Mouse (Mus musculus) right cerebral cortex, postnatal 25 days (tissue): Measurements from ENCODE around the gene Arhgap23.

ENCODE experiments used
- DNase-seq: peaks from one replicate; pipeline ENCODE4 v3.0.0; 2022

Gene Arhgap23

GRCm38 (mm10) chr11:97435808-97436491 is 20.6 kb downstream of the Arhgap23 start:
- DNase-seq, result no peak

GRCm38 (mm10) chr11:97437745-97438144 is 22.4 kb downstream of the Arhgap23 start:
- DNase-seq, result no peak

- DNase-seq, result no peak
Observed at GRCm38 (mm10) chr11:97438868-97439267, 23.5 kb downstream of the Arhgap23 start.

GRCm38 (mm10) chr11:97439935-97440334 is 24.6 kb downstream of the Arhgap23 start:
- DNase-seq, result no peak

DNA sequence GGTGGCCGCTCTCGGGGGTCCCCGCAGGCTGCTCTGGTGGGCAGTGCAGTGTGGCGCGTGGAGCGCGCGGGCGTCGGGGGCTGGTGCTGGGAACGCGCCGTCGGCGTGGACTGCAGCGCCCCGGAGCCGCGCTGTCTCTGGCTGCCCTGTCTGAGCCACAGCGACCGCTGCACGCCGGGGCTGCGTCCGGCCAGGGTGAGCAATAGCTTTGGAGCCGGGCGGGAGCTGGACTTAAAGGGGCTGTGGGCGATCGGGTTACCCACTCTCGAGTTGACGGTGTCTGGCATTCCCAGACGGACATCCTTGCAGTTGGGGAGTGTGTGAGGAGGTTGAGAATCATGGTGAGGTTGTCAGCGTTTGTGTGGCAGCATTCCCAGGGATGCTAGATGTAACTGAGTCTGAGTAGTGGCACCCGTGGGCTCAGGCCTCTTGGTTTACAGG is 25.1 kb downstream of the Arhgap23 start:
- DNase-seq, result no peak

DNA sequence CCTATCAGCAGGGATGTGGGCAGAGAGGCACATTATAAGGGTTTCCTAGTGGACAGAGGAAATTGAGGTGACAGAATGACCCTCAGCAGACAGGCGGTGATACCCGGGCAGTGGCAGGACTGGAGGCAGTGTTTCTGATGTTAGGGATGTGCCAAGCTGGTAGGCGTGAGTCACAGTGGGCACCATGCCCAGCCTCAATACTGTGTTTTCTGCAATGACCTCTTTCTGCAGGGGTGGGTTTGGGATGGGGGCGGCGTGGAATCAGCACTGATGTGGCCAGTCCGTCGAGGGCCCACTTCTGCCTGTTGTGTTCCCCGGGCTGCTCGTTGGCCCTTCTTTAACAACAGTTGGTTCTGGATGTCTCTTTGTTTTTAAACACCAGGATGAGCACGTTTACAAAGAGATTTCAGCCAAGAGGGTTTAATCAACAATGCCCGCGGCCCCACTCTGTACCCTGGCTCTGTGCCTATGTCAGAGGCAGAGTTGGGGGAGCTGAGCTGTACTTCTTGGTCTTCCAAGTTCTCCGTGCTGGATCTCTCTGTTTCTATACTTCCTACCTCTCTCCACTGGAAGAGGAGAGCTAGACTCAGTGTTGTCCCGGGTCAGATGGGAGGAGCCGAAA is 25.8 kb downstream of the Arhgap23 start:
- DNase-seq, result no peak

GRCm38 (mm10) chr11:97441658-97442125 is 26.4 kb downstream of the Arhgap23 start:
- no peak for DNase-seq

DNA sequence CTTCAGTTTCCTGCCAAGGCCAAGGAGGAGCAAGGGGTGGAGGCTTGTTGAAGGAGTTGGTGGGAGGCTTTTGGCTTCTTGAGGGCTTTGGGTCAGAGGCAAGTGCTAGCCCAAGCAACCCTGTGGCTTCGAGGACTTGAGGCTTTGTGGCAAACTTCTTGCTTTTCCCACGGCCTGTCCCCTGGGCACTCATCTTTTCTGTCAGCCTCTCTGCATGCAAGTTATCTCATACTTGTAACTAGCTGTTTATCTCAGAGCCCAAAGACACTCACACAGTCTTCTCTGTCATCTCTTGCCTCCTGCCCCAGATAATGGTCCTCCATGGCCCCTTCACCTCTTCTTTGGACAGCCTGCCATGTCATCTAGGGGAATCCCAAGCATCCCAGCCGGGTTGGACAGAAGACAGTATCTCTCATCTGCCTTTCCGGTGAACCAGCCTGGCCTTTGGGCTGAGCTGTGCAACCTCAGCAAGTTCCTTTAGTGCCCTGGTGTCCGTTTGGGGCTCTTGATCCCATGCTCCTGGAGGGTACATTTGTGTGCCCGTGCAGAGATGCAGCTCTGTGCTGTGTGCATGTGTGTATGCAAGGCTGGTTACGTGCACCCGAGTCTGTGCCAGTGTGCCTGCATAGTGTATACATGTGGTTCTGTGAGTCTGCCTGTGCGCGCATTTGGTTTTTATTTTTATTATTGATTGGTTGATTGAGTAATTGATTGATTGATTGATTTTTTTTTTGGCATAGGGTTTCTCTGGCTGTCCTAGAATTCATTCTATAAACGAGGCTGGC is 27.8 kb downstream of the Arhgap23 start:
- no peak for DNase-seq

DNA sequence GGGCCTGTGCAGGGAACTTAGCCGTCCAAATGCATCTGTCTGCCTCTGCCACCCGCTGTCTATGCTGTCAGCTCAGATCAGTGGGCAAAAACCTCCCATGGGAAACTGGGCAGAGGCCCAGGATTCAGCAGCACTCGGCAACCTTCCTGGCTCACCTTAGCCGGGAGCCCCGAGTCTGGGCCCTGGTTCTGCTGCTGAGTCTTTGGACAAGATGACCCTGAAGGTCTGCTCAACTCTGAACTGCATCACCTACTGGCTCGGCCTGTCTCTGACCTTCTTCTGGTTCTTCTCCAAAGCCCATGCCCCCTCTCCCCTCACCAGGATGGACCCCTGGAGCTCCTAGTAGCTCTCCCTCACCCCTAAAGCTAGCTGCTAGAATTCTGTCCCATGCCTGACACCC is 30.3 kb downstream of the Arhgap23 start:
- no peak for DNase-seq

DNA sequence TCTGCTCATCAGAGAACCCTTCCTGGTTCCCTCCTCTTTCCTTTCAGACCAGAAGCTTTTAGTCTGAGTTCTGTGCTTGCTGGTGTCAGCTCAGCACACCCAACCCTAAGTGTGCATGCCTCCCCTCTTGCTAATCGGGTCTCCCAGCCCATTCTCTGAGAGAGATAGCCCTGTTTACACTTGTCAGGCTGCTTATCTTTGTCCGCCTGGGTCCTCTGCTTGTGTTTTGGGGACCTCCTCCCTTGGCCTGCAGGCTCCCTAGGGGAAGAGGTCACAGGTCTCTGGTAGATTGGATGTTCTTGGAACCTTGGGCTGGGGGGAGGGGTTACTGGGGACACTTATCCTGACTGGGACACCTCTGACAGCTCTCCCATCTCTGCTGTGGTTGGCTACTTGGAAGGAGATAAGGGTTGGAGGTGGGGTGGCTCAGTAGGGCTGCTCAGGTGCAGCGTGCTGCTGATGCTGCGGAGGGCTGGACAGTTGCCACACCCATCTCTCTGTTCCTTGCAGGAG is 30.7 kb downstream of the Arhgap23 start:
- no peak for DNase-seq

DNA sequence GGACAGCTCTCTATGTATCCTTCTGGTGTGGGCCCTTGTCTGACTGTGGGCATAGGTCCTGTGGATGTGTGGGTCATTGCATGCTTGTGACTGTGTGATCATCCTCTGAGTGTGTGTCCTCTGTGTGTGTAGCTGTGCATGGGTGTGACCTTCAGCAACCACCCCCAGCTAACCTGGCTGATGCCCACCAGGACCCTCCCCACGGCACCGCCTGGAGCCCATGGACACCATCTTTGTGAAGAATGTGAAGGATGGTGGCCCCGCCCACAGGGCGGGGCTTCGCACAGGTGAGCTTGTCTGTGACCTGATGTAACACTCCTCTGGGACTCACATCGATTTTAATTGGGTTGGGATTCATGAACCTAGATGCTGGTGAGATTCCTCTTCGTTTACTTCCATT is 32.6 kb downstream of the Arhgap23 start:
- no peak for DNase-seq

DNA sequence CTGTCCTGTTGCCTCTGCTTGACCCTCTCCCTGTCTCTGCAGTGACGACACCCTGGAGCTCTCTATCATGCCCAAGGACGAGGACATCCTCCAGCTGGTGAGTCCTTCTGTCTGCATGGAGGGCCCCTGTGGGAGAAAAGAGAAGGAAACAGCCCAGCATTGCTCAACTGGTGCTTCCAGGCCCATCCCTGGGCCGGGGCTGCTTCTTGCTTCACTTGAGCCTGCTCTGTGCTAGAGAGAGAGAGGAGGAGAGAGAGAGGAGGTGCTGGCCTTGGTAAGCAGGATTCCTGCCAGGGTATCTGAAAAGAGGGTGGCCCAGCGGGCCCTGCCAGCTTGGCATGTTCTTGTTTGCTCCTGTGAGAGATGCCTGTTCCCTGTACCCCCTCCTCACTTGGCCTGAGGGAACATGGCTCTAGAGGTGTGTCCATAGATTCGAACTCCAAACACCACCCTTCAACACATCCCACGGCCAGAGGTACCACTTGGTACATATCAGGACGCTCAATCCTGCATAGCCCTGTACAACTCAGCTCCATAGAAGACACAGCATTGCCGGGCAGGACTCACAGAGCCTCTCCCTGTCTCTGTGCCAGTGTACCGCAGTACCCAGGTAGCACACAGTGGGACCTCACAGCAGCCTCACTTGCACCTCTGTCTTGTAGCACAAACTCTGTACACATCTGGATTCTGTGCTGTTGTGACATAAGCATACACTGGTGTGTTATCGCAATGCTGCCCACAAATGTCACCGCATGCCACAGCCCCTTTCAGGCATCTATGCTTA is 33.5 kb downstream of the Arhgap23 start:
- no peak for DNase-seq

GRCm38 (mm10) chr11:97449601-97450293 is 34.4 kb downstream of the Arhgap23 start:
- DNase-seq, result peak; percentile 80

GRCm38 (mm10) chr11:97450305-97450922 is 35.1 kb downstream of the Arhgap23 start:
- peak; percentile 59 for DNase-seq

DNA sequence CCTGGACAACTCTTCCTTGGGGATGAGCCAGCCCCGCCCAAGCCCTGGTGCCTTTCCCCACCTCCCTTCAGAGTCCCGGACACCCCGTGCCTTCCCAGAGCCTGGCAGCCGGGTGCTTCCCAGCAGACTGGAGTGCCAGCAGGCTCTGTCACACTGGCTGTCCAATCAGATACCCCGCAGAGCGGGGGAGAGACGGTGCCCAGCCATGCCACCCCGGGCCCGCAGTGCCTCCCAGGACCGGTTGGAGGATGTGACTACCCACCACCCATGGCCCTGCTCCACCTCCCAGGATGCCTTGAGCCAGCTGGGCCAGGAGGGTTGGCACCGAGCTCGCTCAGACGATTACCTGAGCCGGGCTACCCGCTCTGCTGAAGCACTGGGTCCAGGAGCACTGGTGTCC is 36.3 kb downstream of the Arhgap23 start:
- DNase-seq, result no peak

DNA sequence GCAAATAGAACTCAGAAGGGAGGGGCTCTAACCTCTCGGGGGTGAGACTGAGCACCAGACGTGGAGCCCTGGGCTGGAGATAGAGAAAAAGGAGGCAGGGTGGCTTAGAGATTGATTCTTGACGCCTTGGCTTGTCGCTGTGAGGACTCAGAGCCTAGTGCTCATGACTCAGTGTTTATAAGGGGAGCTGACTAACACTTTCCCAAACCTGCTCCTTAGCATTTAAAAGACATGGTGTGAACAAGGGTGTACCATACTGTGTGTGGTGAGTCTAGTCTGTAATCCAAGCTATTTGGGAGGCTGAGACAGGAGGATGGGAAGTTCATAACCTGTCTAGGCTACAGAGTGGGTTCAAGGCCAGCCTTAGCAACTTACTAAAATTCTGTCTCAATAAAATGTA is 41.8 kb downstream of the Arhgap23 start:
- no peak for DNase-seq

- DNase-seq, result no peak
Observed at GRCm38 (mm10) chr11:97461307-97461820, 46.0 kb downstream of the Arhgap23 start.

DNA sequence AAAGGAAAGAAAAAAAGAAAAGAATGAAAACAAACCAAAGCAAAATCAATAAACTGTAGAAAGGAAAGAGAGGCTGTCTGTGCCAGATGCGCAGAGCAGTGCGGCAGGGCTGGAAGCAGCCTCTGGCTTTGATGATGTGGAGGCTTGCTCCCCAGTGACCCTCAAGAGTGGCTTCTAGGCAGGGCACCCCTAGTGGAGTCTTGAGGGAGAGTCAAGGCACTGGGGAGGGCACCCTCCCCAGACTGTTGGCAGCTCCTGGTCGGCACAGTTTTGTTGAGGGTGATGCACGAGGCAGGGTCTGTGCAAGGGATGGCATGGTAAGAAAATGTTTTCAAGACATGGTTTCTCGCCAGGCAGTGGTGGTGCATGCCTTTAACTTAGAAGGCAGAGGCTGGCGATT is 47.2 kb downstream of the Arhgap23 start:
- DNase-seq, result no peak

- DNase-seq, result no peak
Observed at GRCm38 (mm10) chr11:97463166-97463565, 47.8 kb downstream of the Arhgap23 start.

GRCm38 (mm10) chr11:97463991-97464390 is 48.7 kb downstream of the Arhgap23 start:
- DNase-seq, result no peak

- no peak for DNase-seq
Observed at GRCm38 (mm10) chr11:97465957-97466356, 50.6 kb downstream of the Arhgap23 start.
